Mouse (Mus musculus): ENCODE results near the gene Psmd9. TPM values are rescaled to one million over a fixed set of nuclear protein-coding genes. Genes with fewer than 3 reads are reported as not detected.

Gene Psmd9
- polyA plus RNA-seq, 1 experiment from 2014 or later, result 73.5 TPM

GRCm38 (mm10) chr5:123171646-123172350 lies 2.6 kb downstream of the Psmd9 start:
- Histone ChIP-seq H3K27me3 (ENCODE audit: control insufficient read depth, insufficient read depth, low read length) (no peaks in the 10 kb centered on the region), H3K4me2 (replicated peaks; ENCODE audit: low read depth, low read length) (peak overlapping the region; percentile 25), H3K27ac (ENCODE audit: low read depth, low read length) (no peak overlapping the region), H3K36me3 (ENCODE audit: control insufficient read depth, insufficient read depth, low read length) (no peaks in the 10 kb centered on the region), H3K4me1 (replicated peaks; ENCODE audit: control insufficient read depth, insufficient read depth, low read length) (no peaks in the 10 kb centered on the region; the same call in 1 of the 2 replicates), H3K9ac (ENCODE audit: low read depth, low read length) (no peak overlapping the region), H3K4me3 (ENCODE audit: low read depth, low read length) (no peak overlapping the region), H3K9me3 (ENCODE audit: control insufficient read depth, low read length) (no peaks in the 10 kb centered on the region)
- DNase-seq (ENCODE audit: low spot score) (peak; percentile 92), ATAC-seq (ENCODE audit: low FRiP score) (peak; percentile 66)
- WGBS, result 15% methylated on average over 22 of the region's 22 CpGs

GRCm38 (mm10) chr5:123178792-123179191 lies 9.6 kb downstream of the Psmd9 start:
- ATAC-seq (ENCODE audit: low FRiP score) (no peak), DNase-seq (ENCODE audit: low spot score) (no peak)
- no peaks in the 10 kb centered on the region for H3K4me1 ChIP-seq (replicated peaks; ENCODE audit: control insufficient read depth, insufficient read depth, low read length)
- no peaks in the 10 kb centered on the region for H3K9me3 ChIP-seq (ENCODE audit: control insufficient read depth, low read length)
- 89% methylated on average over 5 of the region's 5 CpGs for WGBS
- no peaks in the 10 kb centered on the region for H3K27me3 ChIP-seq (ENCODE audit: control insufficient read depth, insufficient read depth, low read length)
- H3K4me3 ChIP-seq (ENCODE audit: low read depth, low read length), result no peak overlapping the region
- no peak overlapping the region for H3K27ac ChIP-seq (ENCODE audit: low read depth, low read length)
- H3K9ac ChIP-seq (ENCODE audit: low read depth, low read length), result no peak overlapping the region
- no peak overlapping the region for H3K4me2 ChIP-seq (replicated peaks; ENCODE audit: low read depth, low read length)
- H3K36me3 ChIP-seq (ENCODE audit: control insufficient read depth, insufficient read depth, low read length), result no peaks in the 10 kb centered on the region

DNA sequence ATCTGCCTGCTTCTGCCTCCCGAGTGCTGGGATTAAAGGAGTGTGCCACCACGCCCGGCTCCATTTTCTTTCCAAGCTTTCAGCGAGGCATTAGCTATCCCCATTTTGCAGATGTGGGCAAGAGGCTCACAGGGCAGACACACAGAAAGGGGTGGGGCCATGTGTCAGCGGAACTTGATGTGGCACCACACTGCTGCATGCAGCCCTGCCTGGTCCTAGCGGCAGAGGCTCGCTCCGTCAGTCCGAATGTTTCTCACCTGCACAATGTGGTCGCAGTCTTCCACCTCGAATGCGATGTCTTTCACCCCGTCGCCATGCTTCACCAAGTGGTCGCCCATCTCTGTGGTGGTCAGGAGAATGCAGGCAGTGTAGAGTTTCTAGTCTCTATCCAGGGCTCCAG lies 11.2 kb downstream of the Psmd9 start:
- H3K36me3 ChIP-seq (ENCODE audit: control insufficient read depth, insufficient read depth, low read length), result no peaks in the 10 kb centered on the region
- H3K4me1 ChIP-seq (replicated peaks; ENCODE audit: control insufficient read depth, insufficient read depth, low read length), result no peaks in the 10 kb centered on the region
- H3K9me3 ChIP-seq (ENCODE audit: control insufficient read depth, low read length), result no peaks in the 10 kb centered on the region
- DNase-seq (ENCODE audit: low spot score) (no peak), ATAC-seq (ENCODE audit: low FRiP score) (no peak)
- H3K27me3 ChIP-seq (ENCODE audit: control insufficient read depth, insufficient read depth, low read length), result no peaks in the 10 kb centered on the region
- no peak overlapping the region for H3K4me2 ChIP-seq (replicated peaks; ENCODE audit: low read depth, low read length)
- WGBS, result 93% methylated on average over 15 of the region's 15 CpGs
- no peak overlapping the region for H3K27ac ChIP-seq (ENCODE audit: low read depth, low read length)
- no peak overlapping the region for H3K4me3 ChIP-seq (ENCODE audit: low read depth, low read length)
- H3K9ac ChIP-seq (ENCODE audit: low read depth, low read length), result no peak overlapping the region

DNA sequence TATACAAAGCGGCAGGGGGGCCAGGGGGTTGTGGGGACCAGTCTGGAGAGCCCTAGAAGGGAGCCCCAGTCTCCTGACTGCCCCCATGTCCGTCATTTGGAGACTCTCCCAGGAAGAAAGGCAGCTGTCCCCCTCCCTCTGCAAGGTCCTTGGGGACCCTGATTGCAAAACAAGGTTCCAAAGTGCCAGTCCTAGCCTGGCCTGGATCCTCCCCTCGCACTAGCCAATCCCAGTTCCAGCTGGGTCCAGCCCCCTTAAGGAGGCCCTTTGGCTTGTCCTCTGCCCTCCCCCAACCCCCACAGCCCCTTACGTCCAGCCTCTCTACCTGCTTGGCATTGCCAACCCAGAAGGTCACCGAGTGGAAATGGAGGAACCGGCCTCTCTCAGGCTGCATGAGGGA lies 12.3 kb downstream of the Psmd9 start:
- Histone ChIP-seq H3K36me3 (ENCODE audit: control insufficient read depth, insufficient read depth, low read length) (no peaks in the 10 kb centered on the region), H3K27ac (ENCODE audit: low read depth, low read length) (no peak overlapping the region), H3K4me3 (ENCODE audit: low read depth, low read length) (no peak overlapping the region), H3K27me3 (ENCODE audit: control insufficient read depth, insufficient read depth, low read length) (no peaks in the 10 kb centered on the region), H3K4me1 (replicated peaks; ENCODE audit: control insufficient read depth, insufficient read depth, low read length) (no peaks in the 10 kb centered on the region), H3K9me3 (ENCODE audit: control insufficient read depth, low read length) (no peaks in the 10 kb centered on the region), H3K9ac (ENCODE audit: low read depth, low read length) (no peak overlapping the region), H3K4me2 (replicated peaks; ENCODE audit: low read depth, low read length) (no peak overlapping the region)
- DNase-seq (ENCODE audit: low spot score), result no peak
- ATAC-seq (ENCODE audit: low FRiP score), result no peak
- 68% methylated on average over 6 of the region's 6 CpGs for WGBS

DNA sequence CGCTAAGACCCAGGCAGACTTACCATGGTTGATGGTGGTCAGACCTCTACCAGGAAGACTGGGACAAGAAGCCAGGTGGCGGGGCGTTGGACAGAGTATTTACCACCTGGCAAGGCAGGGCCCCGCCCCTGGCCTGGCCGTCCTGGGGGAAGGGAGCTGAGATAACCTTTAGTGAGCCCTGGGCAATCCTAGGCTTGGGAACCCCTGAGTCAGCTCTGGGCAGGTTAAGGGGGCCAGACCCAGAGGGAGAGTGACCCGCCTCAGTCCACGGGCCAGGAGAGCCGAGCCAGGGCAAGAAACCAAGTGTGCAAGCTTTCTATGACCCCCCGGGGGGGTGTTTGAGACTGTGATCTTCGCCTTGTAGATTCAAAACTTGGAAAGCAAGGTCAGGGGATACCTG lies 13.4 kb downstream of the Psmd9 start, which contains the start of gene Hpd:
TSS of gene Hpd (minus strand) at position 77 of the 400 bp plus-strand sequence.
- 89% methylated on average over 10 of the region's 10 CpGs for WGBS
- Histone ChIP-seq H3K27me3 (ENCODE audit: control insufficient read depth, insufficient read depth, low read length) (no peaks in the 10 kb centered on the region), H3K36me3 (ENCODE audit: control insufficient read depth, insufficient read depth, low read length) (no peaks in the 10 kb centered on the region), H3K9me3 (ENCODE audit: control insufficient read depth, low read length) (no peaks in the 10 kb centered on the region), H3K4me2 (replicated peaks; ENCODE audit: low read depth, low read length) (no peak within 1 kb of the TSS), H3K9ac (ENCODE audit: low read depth, low read length) (no peak within 1 kb of the TSS), H3K4me1 (replicated peaks; ENCODE audit: control insufficient read depth, insufficient read depth, low read length) (no peaks in the 10 kb centered on the region), H3K27ac (ENCODE audit: low read depth, low read length) (no peak within 1 kb of the TSS), H3K4me3 (ENCODE audit: low read depth, low read length) (no peak within 1 kb of the TSS)
- no peak for DNase-seq (ENCODE audit: low spot score)
- no peak for ATAC-seq (ENCODE audit: low FRiP score)

DNA sequence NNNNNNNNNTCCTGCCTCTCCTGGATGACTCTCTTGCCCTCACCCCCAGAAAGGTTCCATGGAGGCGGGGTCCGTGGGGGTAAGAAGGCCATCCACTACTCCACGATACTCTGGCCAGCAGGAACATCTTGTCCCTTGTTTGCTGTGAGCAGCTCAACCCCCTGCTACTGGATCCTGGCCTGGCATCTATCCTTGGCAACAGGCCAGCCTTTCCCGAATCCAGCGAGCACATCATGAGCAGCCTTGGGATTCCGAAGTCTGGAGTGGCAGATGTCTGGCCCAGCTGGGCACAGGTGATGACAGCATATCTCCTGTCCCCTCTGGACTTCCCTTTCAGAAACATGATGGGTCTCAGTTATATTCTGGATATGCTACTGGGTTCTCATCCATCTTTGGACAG lies 16.8 kb downstream of the Psmd9 start:
- ATAC-seq (ENCODE audit: low FRiP score), result no peak

DNA sequence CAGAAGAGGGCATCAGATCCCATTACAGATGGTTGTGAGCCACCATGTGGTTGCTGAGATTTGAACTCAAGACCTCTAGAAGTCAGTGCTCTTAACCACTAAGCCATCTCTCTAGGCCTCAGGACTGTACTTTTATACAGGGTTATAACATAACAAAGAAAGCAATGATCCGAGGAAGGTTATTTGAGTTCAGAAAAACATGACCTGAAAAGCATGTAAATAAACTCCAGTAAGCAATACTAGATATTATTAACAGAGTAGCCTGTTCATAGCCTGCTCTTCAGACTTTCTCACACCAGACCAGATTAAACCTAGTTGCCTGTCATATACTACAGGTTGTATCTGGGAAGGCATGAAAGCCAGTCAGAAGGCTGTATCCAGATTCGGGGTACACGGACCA lies 18.1 kb downstream of the Psmd9 start:
- no peak overlapping the region for H3K9ac ChIP-seq (ENCODE audit: low read depth, low read length)
- no peak overlapping the region for H3K4me2 ChIP-seq (replicated peaks; ENCODE audit: low read depth, low read length)
- ATAC-seq (ENCODE audit: low FRiP score) (no peak), DNase-seq (ENCODE audit: low spot score) (no peak)
- H3K36me3 ChIP-seq (ENCODE audit: control insufficient read depth, insufficient read depth, low read length), result no peaks in the 10 kb centered on the region
- 91% methylated on average over 3 of the region's 3 CpGs for WGBS
- no peaks in the 10 kb centered on the region for H3K9me3 ChIP-seq (ENCODE audit: control insufficient read depth, low read length)
- H3K4me1 ChIP-seq (replicated peaks; ENCODE audit: control insufficient read depth, insufficient read depth, low read length), result no peaks in the 10 kb centered on the region
- H3K4me3 ChIP-seq (ENCODE audit: low read depth, low read length), result no peak overlapping the region
- no peak overlapping the region for H3K27ac ChIP-seq (ENCODE audit: low read depth, low read length)
- H3K27me3 ChIP-seq (ENCODE audit: control insufficient read depth, insufficient read depth, low read length), result no peaks in the 10 kb centered on the region

More for the DNA sequence above, 16.8 kb downstream of the Psmd9 start:
- 80% methylated on average over 6 of the region's 6 CpGs for WGBS
- Histone ChIP-seq H3K9me3 (ENCODE audit: control insufficient read depth, low read length) (no peaks in the 10 kb centered on the region), H3K4me1 (replicated peaks; ENCODE audit: control insufficient read depth, insufficient read depth, low read length) (no peaks in the 10 kb centered on the region), H3K4me3 (ENCODE audit: low read depth, low read length) (no peak overlapping the region), H3K36me3 (ENCODE audit: control insufficient read depth, insufficient read depth, low read length) (no peaks in the 10 kb centered on the region), H3K27me3 (ENCODE audit: control insufficient read depth, insufficient read depth, low read length) (no peaks in the 10 kb centered on the region), H3K4me2 (replicated peaks; ENCODE audit: low read depth, low read length) (no peak overlapping the region), H3K27ac (ENCODE audit: low read depth, low read length) (no peak overlapping the region), H3K9ac (ENCODE audit: low read depth, low read length) (no peak overlapping the region)
- DNase-seq (ENCODE audit: low spot score), result no peak

- H3K27ac ChIP-seq (ENCODE audit: low read depth, low read length), result no peak overlapping the region
- H3K9me3 ChIP-seq (ENCODE audit: control insufficient read depth, low read length), result no peaks in the 10 kb centered on the region
- ATAC-seq (ENCODE audit: low FRiP score), result no peak
- WGBS, result 88% methylated on average over 3 of the region's 3 CpGs
- no peak overlapping the region for H3K4me3 ChIP-seq (ENCODE audit: low read depth, low read length)
- H3K4me1 ChIP-seq (replicated peaks; ENCODE audit: control insufficient read depth, insufficient read depth, low read length), result no peaks in the 10 kb centered on the region
- H3K36me3 ChIP-seq (ENCODE audit: control insufficient read depth, insufficient read depth, low read length), result no peaks in the 10 kb centered on the region
- no peak overlapping the region for H3K4me2 ChIP-seq (replicated peaks; ENCODE audit: low read depth, low read length)
- DNase-seq (ENCODE audit: low spot score), result no peak
- no peak overlapping the region for H3K9ac ChIP-seq (ENCODE audit: low read depth, low read length)
- no peaks in the 10 kb centered on the region for H3K27me3 ChIP-seq (ENCODE audit: control insufficient read depth, insufficient read depth, low read length)
Measured at GRCm38 (mm10) chr5:123190912-123191311, 21.7 kb downstream of the Psmd9 start.

- H3K36me3 ChIP-seq (ENCODE audit: control insufficient read depth, insufficient read depth, low read length), result no peaks in the 10 kb centered on the region
- H3K4me2 ChIP-seq (replicated peaks; ENCODE audit: low read depth, low read length), result no peak overlapping the region
- no peak for DNase-seq (ENCODE audit: low spot score)
Measured at GRCm38 (mm10) chr5:123191427-123191826, 22.2 kb downstream of the Psmd9 start.

More at GRCm38 (mm10) chr5:123191427-123191826, 22.2 kb downstream of the Psmd9 start:
- Histone ChIP-seq H3K27me3 (ENCODE audit: control insufficient read depth, insufficient read depth, low read length) (no peaks in the 10 kb centered on the region), H3K4me1 (replicated peaks; ENCODE audit: control insufficient read depth, insufficient read depth, low read length) (no peaks in the 10 kb centered on the region), H3K4me3 (ENCODE audit: low read depth, low read length) (no peak overlapping the region), H3K9ac (ENCODE audit: low read depth, low read length) (no peak overlapping the region), H3K27ac (ENCODE audit: low read depth, low read length) (no peak overlapping the region), H3K9me3 (ENCODE audit: control insufficient read depth, low read length) (no peaks in the 10 kb centered on the region)
- WGBS, result 87% methylated on average over 6 of the region's 6 CpGs
- no peak for ATAC-seq (ENCODE audit: low FRiP score)
